Mouse (Mus musculus): ENCODE results near the gene Psmg4.

Gene Psmg4

GRCm38 (mm10) chr13:34219728-34220127 is 57.0 kb downstream of the Psmg4 start:
- TF ChIP-seq CTCF (conservative IDR thresholded peaks at IDR 0.05; ENCODE audit: low read length) (no peak), POU5F1 (IDR thresholded peaks at IDR 0.05; ENCODE audit: borderline replicate concordance, low read length) (no peak)
- H3K4me3 ChIP-seq (replicated peaks; ENCODE audit: low read length), result no peak overlapping the region

GRCm38 (mm10) chr13:34222985-34223384 is 60.2 kb downstream of the Psmg4 start:
- TF ChIP-seq NANOG (IDR thresholded peaks at IDR 0.05; ENCODE audit: borderline replicate concordance, low read length) (no peak), POU5F1 (IDR thresholded peaks at IDR 0.05; ENCODE audit: borderline replicate concordance, low read length) (no peak)
- no peaks in the 10 kb centered on the region for H3K9me3 ChIP-seq (ENCODE audit: low read length)
- no peak overlapping the region for H3K4me3 ChIP-seq (replicated peaks; ENCODE audit: low read length)
- H3K4me1 ChIP-seq (replicated peaks; ENCODE audit: low read depth, low read length), result peaks cover 6% of the 10 kb centered on the region
- H3K36me3 ChIP-seq (ENCODE audit: insufficient read depth, low read length), result no peaks in the 10 kb centered on the region
- H3K27me3 ChIP-seq (ENCODE audit: insufficient read depth, low read length), result no peaks in the 10 kb centered on the region

More at GRCm38 (mm10) chr13:34219728-34220127, 57.0 kb downstream of the Psmg4 start:
- Histone ChIP-seq H3K27me3 (ENCODE audit: insufficient read depth, low read length) (no peaks in the 10 kb centered on the region), H3K9me3 (ENCODE audit: low read length) (no peaks in the 10 kb centered on the region), H3K36me3 (ENCODE audit: insufficient read depth, low read length) (no peaks in the 10 kb centered on the region), H3K4me1 (replicated peaks; ENCODE audit: low read depth, low read length) (no peaks in the 10 kb centered on the region)

GRCm38 (mm10) chr13:34226940-34227339 is 64.2 kb downstream of the Psmg4 start:
- Histone ChIP-seq H3K36me3 (ENCODE audit: insufficient read depth, low read length) (no peaks in the 10 kb centered on the region), H3K4me1 (replicated peaks; ENCODE audit: low read depth, low read length) (peaks cover 21% of the 10 kb centered on the region), H3K9me3 (ENCODE audit: low read length) (no peaks in the 10 kb centered on the region), H3K27me3 (ENCODE audit: insufficient read depth, low read length) (no peaks in the 10 kb centered on the region), H3K4me3 (replicated peaks; ENCODE audit: low read length) (no peak overlapping the region)
- TF ChIP-seq NANOG (IDR thresholded peaks at IDR 0.05; ENCODE audit: borderline replicate concordance, low read length) (no peak), POU5F1 (IDR thresholded peaks at IDR 0.05; ENCODE audit: borderline replicate concordance, low read length) (no peak), CTCF (conservative IDR thresholded peaks at IDR 0.05; ENCODE audit: low read length) (no peak)
